Mouse (Mus musculus) right cerebral cortex, postnatal 4 days (tissue): ENCODE measurements around the gene Hist1h1c.
"Not testable (repeated sequence)": the region's sequence is repeated elsewhere in the genome, so short reads cannot be mapped to it uniquely, and the experiment has no call there.

Experiments used
- DNase-seq: peaks from one replicate; pipeline ENCODE4 v3.0.0-alpha.2; 2022

Gene Hist1h1c

DNA sequence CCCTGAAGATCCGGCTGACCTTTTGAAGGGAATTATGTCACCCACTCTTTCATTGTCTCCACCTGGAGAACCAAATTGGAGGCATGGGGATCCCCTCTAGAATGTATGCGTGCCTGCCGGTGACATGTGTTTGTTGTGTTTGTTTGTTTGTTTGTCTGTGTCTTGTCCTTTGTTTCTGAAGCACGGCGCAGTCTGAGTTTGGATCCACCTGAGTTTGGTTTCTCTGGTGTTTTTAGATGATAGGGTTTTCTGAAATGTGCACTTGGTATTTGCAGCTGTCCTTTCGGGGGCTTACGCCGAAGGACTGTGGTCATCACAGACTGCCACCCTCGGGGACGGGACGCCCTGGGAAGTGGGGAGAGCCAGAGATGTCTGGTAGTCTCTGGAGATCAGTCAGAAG, 21.4 kb upstream of the Hist1h1c start:
- no peak for DNase-seq

DNA sequence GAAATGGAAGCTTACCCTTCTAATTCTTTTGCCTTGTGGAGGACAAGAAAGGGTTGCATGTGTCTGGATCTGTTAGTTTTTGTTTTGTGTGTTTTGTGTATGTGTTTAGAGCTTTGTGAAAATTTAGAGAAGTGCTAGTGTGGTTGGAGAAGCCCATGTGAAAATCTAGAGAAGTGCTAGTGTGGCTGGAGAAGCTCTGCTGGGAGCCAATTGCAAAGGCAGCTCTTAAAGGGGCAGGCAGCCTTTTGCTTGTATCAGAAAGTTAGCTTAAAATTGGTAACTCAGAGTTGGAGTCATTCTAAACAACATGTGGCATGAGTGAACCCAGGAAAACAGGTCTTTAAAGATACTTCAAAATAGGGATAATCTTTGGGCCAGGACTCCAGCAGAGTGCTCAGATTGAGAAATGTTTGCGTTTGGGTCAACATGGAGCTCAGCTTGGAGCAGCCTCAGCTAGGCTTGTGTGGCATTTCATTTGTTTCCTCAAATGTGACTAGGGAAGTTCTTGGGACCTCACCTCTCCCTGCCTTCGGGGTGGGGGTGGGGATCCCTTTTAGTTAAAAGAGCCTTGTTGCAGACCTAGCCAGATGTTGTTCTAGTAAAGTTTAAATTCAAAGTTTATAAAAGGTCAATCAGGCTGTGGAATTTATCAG, 20.9 kb upstream of the Hist1h1c start:
- DNase-seq = not testable (repeated sequence)

DNA sequence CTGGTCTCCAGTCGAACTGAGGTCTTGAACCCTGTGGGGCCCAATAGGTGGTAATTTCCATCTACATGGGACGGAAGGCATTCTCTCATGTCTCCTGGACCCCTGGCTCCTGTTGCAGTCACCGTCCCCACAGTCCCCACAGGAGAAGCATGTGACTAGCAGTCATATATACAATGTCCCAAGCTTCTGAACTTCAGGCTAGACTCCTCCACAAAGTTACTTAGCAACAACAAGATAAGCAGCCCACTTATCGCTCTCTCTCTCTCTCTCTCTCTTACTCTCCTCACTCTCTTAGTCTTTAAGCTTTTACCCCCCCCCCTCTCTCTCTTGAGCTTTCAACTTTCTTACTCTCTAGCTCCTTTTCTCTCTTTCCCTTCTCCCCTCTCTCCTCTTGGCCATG, 14.4 kb upstream of the Hist1h1c start:
- DNase-seq = no peak

DNA sequence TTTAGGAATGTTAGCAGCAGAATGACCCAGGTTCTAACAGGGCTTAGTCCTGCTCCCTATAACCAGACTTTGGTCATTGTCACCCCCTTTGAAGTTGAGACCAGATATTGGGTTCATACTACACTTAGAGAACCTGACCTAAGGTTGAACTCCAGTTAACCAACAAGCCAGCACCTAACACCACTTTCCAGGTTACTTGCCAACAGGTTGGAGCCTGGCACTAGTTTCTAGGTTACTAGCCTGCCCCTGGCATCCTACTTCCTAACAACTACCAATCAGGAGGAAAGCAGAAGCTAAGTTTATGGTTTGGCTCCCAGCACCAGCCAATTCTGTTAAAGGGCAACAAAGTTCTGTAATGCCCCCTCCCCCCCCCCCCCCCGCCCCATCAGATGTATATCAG, 13.4 kb upstream of the Hist1h1c start:
- no peak for DNase-seq

DNA sequence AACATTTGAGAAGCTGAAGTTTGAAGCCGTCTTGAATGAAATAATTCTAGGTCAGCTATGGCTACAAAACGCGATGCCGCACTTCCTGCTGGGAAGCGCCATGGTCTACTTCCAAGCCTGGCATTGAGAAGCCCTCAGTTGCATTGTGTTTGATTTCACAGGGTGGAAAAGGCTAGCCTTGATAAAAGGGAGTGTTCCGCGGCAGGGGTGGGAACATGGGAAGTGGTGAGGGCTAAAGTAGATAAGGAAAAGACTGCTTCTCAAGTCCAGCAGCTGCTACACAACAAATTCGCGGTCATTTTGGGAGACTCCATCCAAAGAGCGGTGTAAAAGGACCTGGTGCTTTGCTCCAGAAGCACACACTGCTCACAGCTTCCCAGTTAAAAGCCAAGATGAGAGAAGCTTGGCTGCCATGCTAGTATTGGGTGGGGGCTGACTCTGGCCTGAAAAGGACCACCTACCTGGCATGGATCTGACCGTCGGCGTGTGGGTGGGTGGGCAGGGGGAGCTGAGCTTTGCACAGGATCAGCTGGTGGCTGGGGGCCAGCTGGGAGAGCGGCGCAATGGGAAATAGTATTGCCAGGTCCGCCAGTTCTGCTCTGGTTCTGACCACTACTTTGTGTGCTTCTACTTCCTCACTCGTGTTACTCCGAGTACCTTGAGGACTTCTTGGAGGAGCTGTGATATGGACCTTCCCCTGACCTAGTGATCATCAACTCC, 10.0 kb upstream of the Hist1h1c start:
- no peak for DNase-seq

DNA sequence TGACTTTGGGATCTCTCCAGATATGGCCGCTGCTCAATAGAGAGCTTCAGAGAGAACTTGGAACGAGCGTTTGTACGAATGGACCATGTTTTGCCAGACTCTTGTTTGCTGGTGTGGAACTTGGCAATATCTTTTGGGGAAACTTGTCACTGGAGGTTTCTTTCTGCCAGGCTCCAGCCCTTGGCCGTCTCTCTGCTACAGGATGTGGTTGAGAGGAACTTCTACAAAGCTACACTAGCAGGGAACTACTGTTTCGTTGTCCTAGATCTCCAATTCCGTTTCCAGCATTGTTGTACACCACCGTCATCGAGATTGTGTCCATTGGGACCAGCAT, 9.4 kb upstream of the Hist1h1c start:
- no peak for DNase-seq

DNA sequence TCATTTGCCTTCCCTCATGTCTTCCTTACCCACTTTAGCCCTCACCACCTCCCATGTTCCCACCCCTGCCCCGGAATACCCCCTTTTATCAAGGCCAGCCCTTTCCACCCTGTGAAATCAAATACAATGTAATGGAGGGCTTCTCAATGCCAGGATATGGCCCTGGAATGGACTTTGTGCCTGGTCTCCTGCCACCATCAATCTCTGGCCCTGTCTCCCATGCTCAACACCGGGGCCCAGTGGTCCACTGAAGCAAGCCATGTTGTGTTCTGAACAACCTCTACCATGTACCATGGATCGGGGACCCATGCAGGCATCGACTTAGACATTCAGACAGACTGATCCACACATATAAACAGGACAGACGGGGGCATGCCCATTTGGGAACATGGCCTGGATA, 8.9 kb upstream of the Hist1h1c start:
- no peak for DNase-seq

DNA sequence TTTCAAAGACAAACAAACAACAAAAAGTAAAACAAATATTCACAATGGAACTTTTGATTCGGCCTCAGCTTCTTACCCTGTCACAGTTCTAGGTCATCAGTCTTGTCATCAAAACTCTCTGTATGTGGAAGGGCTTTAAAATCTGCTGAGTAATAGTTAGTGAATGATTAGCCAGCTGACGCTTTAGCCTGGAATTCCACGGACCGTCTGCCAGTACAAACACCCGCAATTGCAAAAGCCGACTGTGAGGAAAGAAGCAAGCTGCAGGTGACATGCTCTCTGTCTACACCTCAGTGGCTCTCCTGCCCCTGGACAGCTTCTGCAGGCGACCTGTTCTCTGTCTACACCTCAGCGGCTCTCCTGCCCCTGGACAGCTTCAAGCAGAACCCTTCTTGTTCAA, 8.1 kb upstream of the Hist1h1c start:
- DNase-seq = no peak

DNA sequence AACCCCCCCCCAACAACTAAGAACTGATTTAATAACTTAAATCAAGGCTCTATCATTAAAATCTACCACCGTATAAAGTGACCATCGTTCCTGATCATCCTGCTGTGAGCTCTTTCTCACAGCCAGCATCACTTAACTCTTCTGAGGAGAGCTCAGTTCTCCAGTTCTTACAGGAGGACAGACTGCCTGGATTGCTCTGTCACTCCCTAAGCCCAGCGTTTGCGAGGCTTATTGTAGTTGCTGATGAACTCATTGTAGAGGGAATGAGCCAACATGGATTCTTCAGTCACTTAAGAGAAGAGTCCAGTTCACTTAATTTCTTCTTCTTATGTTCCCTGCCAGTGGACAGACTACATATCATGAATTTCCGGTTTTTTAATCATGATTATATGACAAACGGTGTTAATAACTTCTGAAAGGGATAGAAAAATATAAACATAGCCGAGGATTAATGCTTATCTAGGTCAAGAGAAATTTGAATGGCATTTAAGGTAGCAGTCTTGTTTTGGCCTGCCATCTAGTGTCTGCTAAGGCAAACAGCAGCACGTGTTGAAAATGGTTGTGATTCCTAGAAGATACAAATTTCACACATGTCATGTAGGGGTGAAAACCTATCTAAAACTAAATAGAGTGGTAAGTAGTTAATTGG, 6.3 kb upstream of the Hist1h1c start:
- no peak for DNase-seq

DNA sequence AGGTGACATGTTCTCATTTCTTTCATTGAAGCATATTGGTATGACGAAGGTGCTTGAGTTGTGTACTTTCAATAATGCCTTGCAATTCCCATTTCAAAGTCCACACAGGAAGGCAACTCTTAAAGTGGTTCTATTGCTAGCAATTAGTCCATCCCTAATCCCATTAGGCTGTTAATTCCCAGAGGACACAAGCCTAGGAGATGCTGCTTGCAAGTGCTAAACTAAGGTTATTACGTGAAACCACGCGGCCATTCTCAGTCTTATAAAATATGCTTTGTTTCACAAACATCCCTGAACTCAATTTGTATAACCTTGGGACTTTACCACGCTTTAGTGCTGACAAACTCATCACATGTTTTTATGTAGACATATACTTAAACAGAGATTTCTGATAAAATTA, 1.5 kb upstream of the Hist1h1c start:
- DNase-seq = no peak

DNA sequence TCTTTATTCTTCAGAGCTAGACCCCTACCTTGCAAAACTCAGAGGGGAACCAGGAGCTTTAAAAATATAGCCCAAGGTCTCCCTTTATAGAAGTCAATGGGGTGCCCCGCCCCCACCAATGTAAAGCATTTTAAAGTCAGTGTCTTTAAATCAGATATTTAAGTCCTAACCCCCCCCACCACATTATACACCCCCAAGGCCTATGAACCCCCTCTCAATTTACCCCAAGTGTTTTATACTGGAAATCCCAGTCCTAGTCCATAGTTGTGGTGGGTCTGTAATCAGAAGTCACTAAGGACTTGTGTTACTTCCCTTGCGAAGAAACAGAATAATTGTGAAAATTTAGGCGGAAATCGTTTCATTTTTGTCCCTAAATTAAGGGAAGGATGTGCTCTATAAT, 567 bp upstream of the Hist1h1c start:
- no peak for DNase-seq

DNA sequence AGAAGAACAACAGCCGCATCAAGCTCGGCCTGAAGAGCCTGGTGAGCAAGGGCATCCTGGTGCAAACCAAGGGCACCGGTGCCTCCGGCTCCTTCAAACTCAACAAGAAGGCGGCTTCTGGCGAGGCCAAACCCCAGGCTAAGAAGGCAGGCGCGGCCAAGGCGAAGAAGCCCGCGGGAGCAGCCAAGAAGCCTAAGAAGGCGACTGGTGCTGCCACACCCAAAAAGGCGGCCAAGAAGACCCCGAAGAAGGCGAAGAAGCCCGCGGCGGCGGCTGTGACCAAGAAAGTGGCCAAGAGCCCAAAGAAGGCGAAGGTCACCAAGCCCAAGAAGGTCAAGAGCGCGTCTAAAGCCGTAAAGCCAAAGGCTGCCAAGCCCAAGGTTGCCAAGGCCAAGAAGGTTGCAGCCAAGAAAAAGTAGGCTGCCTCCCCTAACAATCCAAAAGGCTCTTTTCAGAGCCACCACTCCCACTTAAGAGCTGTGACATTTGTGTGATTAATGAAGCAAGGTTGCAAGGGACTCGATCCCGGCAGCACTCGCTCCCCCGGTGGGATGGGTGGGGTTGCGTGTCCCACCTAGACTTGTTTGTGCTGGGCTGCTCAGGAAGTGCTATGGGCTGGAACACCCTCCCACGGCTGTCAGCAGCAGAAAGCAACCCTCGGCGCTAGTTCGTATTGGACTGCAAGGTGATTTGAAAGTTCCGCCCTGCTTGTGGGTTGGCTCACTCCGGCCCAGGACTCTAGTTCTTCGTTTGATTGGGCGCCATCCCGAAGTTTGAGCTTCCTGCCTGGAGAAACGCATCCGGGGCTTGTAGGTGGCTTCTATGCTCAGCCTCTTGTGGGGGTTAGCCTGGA, 687 bp downstream of the Hist1h1c start:
- peak; percentile 83 for DNase-seq

DNA sequence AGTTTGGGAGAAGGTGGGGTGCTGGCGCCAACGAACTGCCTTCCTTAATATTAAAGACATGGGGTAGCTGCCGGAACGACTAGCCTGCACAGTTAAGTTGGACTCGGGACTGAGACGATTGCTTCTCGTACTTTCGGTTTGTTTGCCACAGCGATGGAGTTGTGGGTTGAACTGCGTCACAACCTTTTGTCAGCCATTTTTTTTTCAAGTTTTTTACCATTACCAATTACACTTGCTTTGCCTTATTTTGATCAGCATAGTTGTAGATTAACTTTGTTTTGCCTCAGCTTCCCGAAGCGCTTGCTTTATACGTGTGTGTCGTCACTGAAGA, 1.3 kb downstream of the Hist1h1c start:
- no peak for DNase-seq

DNA sequence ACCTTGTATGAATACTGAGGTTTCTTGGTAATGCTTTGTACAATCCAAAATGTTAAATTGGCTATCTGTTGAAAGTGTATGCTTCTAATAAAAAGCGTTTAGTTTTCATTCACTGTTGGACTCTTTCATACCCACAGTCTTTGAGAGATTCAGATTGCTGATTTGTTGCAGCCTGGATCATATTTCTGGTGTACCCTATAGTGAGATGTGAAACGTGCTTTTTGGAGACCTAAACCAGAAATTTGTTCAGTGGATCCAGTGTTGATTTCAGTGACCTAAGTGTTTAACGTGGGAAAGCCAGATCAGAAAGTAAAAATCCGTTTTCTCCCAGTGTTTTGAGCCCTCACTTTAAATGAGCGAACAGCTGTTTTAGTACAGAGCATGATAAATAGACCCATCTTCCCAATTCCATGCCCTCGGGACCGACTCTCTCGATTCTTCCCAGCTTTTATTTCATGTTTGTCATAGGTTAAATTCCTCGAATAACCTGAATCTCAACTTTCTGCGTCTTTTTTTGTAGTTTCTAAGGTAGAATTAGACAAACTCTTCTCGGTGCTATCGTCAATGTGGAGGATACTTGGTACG, 1.7 kb downstream of the Hist1h1c start:
- no peak for DNase-seq

DNA sequence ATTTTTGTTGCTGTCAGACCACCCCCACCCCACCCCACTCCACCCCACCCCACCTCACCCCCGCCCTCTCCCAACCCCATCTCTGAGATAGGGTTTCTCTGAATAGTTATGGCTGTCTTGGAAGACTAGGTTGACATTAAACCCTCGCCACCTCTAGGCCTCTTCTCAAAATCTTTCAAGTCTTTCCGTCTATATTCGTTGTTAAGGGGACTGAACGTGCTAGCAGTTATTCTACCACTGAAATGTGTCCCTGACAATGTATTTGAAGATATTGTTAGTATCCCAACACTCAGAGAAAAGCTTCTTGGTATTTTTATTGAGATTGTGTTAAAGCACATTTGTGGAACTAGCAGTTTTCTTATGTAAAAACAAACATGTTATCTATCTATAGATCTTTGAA, 2.3 kb downstream of the Hist1h1c start:
- DNase-seq = no peak

DNA sequence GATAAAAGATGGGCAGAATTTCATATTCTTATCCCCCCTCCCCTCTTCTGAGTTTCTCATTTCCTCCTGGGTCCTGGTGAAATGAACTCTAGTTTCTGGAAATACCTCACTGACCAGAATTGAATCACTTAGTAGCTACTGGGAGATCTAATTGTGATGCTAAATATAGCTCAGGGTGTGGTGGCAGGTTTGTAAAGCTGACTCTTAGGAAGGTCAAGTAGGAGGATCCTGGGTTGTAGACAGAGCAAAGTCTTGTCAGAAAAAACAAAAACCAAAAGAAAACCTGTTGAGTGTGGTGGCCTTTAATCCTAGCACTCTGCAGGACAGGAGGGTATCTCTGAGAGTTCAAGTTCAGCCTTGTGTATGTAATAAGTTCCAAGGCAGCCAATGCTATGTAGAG, 3.4 kb downstream of the Hist1h1c start:
- no peak for DNase-seq

DNA sequence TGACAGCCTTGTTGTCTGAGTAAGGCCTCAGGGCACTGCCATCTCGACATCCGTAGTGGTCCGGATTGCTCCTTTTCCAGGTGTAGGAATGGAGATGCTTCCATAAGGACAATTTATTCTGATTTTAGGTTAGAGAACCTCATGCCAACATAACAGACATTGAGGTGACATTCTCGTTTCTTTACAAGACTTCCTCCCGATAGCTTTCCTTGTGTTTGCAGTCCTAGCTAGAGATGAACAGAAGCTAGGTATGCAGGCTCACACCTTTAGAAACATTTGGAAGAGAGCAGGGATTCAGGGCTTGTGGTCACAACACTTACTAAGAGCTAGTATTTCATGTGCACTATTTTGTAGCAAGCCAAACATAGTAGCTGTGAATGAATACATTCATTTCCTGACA, 4.6 kb downstream of the Hist1h1c start:
- no peak for DNase-seq

DNA sequence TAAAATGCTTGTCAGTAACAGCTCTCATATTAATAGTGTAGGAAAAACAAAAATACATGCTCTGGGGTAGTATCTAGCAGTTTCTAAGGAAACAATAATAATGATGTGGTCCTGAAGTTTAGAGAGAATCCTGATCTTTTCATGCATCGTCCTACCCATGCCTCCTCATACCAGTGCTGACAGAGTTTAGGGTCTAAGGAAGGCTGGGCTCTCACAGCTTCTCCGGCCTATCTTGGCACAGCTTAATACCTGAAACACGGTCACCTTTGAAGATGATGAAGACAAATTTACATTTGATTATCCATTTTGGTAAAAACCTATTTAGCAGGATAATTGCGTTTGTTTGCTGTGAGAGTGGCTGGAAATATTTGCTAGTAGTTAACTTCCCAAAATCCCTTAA, 5.4 kb downstream of the Hist1h1c start:
- DNase-seq = no peak

DNA sequence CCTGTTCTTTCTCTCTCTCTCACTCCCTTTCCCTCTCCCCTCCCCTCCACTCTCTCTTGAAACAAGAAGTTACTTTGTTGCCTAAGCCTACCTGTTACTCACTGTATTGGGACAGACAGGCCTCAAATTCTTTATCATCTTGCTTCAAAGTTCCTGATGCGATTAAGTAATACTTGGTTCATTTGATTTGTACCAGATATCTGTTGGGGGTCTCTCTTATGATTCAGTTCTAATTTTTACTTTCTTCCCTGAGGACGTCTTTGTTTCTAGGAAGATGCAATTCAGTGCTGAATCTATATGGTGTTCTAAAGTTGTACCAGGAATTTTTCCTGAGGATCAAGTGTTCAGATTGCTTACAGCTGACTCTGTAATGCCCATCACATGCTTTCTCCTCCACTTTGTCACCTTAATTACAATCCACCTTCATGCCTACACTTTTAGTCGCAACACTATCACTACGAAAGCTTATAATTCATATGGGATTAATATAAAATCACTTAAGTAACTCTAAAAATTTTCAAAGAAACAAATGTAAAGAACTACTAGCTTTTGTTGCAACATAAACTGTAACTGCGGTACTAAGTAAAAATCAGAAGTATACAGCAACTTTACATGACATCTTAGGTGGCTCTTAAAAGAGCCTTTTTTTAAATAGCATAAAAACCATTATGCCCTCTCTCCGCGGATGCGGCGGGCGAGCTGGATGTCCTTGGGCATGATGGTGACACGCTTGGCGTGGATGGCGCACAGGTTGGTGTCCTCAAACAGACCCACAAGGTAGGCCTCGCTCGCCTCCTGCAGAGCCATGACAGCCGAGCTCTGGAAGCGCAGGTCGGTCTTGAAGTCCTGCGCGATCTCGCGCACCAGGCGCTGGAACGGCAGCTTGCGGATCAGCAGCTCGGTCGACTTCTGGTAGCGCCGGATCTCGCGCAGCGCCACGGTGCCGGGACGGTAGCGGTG, 6.1 kb downstream of the Hist1h1c start:
- DNase-seq = no peak

DNA sequence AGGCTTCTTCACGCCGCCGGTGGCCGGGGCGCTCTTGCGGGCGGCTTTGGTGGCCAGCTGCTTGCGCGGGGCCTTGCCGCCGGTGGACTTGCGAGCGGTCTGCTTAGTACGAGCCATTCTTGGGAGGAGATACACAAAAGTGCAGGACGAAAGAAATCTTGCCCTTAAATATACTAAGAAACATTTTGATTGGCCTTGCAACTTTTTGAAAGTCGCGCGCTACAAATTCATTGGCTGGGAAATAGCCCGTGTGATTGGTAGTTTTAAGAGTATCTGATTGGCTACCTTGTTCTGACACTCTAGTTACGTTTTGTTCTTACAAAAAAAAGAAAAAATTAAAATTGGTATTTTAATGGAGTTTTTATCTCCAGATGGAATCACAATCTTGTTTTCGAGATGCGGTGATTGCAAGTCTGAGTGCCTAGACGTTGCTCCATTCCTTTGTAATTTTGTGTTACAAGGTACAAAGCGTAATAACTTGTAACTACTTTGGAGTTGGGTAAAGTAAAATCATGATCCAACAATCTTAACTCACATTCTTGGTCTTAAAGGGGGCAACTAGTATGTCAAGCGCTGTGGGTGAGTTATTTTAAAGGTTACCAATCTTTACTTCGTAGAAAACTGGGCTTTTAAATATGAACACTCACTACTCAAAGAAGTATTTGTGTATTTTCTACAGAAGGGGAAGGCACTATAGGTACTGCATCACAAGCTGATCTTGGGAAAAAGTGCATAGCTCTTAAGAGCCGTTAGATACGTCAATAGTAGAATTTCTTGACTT, 7.0 kb downstream of the Hist1h1c start, which contains the start of gene Hist1h3c:
TSS of gene Hist1h3c (minus strand) at position 222 of the 781 bp plus-strand sequence.
- peak; percentile 87 for DNase-seq
